Mouse (Mus musculus): ENCODE data around the gene Agt. TPM values are rescaled to one million over a fixed set of nuclear protein-coding genes. Genes with fewer than 3 reads are reported as not detected.

Gene Agt
- total RNA-seq, 1 experiment from 2014 or later = not detected

- ATAC-seq (replicated peaks in 1 of 2; ENCODE audit: insufficient read depth in 1 of 2, low FRiP score in 2 of 2, low TSS enrichment in 1 of 2, low read depth in 1 of 2, poor library complexity in 2 of 2, severe bottlenecking in 2 of 2) = no peak
These were observed 47.6 kb downstream of the Agt start for GRCm38 (mm10) chr8:124521946-124522345.

DNA sequence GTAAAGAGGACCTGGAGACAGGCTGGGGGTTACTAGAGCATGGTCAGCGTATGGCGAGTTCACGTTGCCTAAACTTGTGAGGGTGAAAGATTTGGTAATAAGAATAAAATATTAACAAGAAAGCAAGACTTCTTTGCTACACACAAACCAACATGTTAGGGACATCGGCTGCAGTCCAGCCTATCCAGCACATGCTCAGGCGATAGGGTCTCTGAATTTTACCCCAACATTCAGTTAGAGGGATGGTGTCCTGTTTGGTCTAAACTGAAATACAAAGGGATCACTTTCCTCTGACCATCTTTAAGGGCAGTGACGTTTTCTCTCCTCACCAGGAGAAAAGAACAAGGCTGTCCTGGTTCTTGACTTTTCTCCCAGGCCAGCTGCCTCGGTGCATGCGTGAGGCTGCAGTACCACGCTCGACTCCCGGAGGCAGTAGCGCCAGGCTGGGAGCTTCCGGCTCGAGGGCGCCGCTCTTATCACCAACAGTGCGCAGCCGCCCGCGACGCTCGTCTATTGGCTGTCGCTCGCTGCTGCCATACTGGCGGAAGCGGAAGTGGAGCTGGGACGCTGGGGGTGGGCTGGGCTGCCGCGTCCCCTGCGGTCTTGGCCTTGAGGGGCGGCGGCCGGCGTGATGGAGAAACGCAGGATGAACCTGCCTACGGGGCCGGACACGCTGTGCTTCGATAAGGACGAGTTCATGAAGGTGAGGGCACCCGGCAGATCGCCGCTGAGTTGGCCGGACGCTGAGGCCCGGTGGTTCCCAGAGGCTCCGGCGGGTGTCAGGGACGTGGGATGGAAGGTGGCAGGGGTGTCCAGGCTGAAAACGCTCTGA, 49.0 kb downstream of the Agt start, which contains the start of gene Cog2:
TSS of gene Cog2 (plus strand) at position 519 of the 832 bp plus-strand sequence.
- peak; percentile 99 to 100 for ATAC-seq (replicated peaks in 1 of 2; ENCODE audit: insufficient read depth in 1 of 2, low FRiP score in 2 of 2, low TSS enrichment in 1 of 2, low read depth in 1 of 2, poor library complexity in 2 of 2, severe bottlenecking in 2 of 2)

DNA sequence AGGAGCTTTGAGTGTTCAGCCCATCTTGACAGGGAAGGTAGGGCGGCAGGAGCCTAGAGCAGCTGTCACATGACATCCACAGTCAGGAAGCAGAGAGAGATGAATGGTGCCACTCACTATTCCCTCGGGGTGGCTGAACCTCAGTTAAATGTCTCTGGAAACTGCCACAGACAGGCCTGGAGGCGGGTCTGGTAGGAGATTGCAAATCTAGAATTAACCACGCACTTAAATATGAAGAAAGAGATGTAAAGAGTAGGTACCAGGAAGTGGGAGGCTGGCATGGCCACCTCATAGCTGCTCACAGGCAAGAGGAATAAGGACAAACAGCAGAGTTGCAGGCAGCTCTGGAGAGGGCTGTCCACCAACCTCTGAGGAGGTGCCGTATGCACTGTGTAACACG, 52.4 kb downstream of the Agt start:
- ATAC-seq (replicated peaks in 1 of 2; ENCODE audit: insufficient read depth in 1 of 2, low FRiP score in 2 of 2, low TSS enrichment in 1 of 2, low read depth in 1 of 2, poor library complexity in 2 of 2, severe bottlenecking in 2 of 2) = no peak

- ATAC-seq (replicated peaks in 1 of 2; ENCODE audit: insufficient read depth in 1 of 2, low FRiP score in 2 of 2, low TSS enrichment in 1 of 2, low read depth in 1 of 2, poor library complexity in 2 of 2, severe bottlenecking in 2 of 2) = no peak
These were observed 53.0 kb downstream of the Agt start for GRCm38 (mm10) chr8:124516525-124516924.

DNA sequence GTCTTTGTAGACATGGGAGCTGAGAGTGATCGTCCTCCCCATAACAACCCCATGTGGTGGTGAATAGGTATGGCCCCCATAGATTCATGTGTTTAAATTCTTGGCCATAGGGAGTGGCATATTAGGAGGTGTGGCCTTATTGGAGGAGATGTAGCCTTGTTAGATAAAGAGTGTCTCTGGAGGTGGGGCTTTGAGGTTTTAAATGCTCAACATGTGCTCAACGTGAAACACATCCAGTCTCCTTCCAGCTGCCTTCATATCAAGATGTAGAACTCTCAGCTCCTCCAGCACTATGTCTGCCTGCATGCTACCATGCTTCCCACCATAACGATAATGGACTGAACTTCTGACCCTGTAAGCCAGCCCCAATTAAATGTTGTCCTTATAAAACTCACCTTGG, 53.5 kb downstream of the Agt start:
- no peak for ATAC-seq (replicated peaks in 1 of 2; ENCODE audit: insufficient read depth in 1 of 2, low FRiP score in 2 of 2, low TSS enrichment in 1 of 2, low read depth in 1 of 2, poor library complexity in 2 of 2, severe bottlenecking in 2 of 2)

DNA sequence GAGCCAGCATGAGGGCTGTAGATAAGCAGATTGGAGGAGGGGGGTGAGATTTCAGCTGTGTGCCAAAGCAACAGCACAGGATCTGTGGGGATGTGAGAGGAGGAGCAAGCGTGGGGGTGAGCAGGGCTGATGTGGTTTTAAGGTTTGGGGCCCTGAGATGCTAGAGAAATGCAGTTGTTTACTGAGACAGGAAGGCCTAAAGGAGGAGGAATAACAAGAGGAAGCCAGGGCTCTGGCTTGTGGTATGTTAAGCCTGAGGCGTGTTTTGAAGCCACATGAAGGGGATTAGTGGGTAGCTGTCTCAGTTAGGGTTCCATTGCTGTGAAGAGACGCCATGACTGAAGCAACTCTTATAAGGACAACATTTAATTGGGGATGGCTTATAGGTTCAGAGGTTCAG, 60.4 kb downstream of the Agt start:
- no peak for ATAC-seq (replicated peaks in 1 of 2; ENCODE audit: insufficient read depth in 1 of 2, low FRiP score in 2 of 2, low TSS enrichment in 1 of 2, low read depth in 1 of 2, poor library complexity in 2 of 2, severe bottlenecking in 2 of 2)

DNA sequence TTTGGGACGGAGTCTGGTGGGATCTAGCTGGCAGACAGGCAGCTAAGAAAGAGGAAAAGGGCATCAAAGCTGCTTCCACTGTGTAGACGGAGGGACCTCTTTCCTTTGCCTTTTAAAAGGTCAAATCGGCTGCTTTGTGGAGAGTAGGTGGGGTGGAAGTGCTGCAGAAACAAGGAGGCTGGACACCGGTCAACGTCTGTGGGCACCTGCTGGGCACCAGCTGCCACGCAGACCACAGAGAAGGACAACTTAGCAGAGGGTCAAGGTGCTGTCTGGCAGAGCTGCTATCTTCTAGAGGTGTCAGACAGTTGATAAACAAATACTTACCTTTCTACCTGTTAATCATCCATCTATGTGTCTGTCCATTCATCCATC, 61.2 kb downstream of the Agt start:
- no peak for ATAC-seq (replicated peaks in 1 of 2; ENCODE audit: insufficient read depth in 1 of 2, low FRiP score in 2 of 2, low TSS enrichment in 1 of 2, low read depth in 1 of 2, poor library complexity in 2 of 2, severe bottlenecking in 2 of 2)

DNA sequence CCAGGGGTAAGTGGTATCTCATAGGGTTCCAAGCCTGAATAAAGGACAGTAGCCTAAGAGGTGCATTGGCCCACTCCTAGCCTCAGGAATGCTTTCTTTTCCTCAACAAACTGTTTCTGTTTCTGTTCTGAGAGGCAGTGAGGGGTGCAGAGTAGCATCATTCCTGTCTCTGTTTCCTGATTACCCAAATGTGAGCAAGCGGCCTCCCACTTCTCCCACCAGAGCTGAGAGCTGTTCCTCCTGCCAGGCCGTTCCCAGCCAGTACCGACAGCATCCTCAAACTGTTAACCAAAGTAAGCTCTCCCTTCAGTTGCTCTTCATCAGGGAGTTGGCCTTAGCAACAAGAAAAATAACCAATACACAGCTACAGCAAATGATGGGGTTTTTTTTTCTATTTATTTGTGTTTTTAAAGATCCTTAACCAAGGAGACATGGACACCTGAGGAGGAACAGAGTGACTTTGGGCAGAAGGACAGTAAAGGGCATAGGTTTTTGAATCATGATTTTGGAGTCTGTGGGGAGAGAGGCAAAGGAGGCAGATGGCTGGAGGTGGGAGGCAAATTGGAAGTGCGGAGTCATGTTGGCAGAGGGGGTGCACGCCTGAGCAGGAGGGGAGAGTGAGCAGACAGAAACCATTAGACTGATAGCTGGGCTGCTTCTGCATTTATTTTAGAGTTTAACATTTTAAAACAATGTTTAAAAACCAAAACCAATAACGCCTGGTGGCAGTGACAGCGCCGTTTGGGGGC, 61.8 kb downstream of the Agt start:
- no peak for ATAC-seq (replicated peaks in 1 of 2; ENCODE audit: insufficient read depth in 1 of 2, low FRiP score in 2 of 2, low TSS enrichment in 1 of 2, low read depth in 1 of 2, poor library complexity in 2 of 2, severe bottlenecking in 2 of 2)

Other genes with a start within 250 kb of the Agt start
- not detected in 2 replicates for gene Pgbd5, start 130.0 kb downstream of the Agt start, total RNA-seq (2017)
- gene Cog2, start 48.9 kb downstream of the Agt start, total RNA-seq (2017) = 20.6 and 22.0 TPM in 2 replicates
- gene Capn9, start 6.4 kb upstream of the Agt start, total RNA-seq (2017) = not detected in 2 replicates
- gene 2310022B05Rik, start 93.7 kb upstream of the Agt start, total RNA-seq (2017) = 2.9 and 5.9 TPM in 2 replicates
- gene Ttc13, start 152.3 kb upstream of the Agt start, total RNA-seq (2017) = 37.2 and 45.4 TPM in 2 replicates
- gene Arv1, start 152.4 kb upstream of the Agt start, total RNA-seq (2017) = 2.1 and 7.9 TPM in 2 replicates
- gene Fam89a, start 182.1 kb upstream of the Agt start, total RNA-seq (2017) = not detected in 2 replicates
- 0.06 TPM in 1 of 2 replicates, not detected in the other for gene Trim67, start 223.4 kb upstream of the Agt start, total RNA-seq (2017)